Mouse (Mus musculus): ENCODE data around the gene Trmt2b. TPM values are rescaled to one million over a fixed set of nuclear protein-coding genes. Genes with fewer than 3 reads are reported as not detected.
"Not testable (repeated sequence)": the region's sequence is repeated elsewhere in the genome, so short reads cannot be mapped to it uniquely, and the experiment has no call there.

The Trmt2b gene
- polyA plus RNA-seq, 1 experiment from 2014 or later, result 16.6 TPM

DNA sequence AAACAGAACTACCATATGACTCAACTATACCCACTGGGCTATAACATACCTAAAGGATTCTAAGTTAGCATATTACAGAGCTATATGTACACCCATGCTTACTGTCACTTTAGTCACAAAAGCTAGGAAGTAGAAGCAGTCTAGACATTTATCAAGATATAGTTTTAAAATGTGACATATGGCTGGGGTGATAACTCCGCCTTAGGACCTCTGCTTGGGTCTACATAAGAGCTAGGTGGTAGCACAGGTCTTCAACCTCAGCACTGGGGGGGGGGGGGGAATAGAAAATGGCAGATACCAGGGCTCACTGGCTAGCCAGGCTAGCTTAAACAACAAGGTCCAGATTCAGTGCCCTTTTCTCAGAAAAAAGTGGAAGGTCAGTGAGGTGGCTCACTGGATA is 43.7 kb downstream of the Trmt2b start:
- Histone ChIP-seq H3K4me3 (replicated peaks; ENCODE audit: low read depth, low read length) (no peak overlapping the region), H3K9ac (ENCODE audit: low read depth, low read length) (no peak overlapping the region), H3K4me1 (replicated peaks; ENCODE audit: insufficient read depth, low read length) (no peaks in the 10 kb centered on the region), H3K9me3 (replicated peaks; ENCODE audit: low read length) (no peaks in the 10 kb centered on the region), H3K27me3 (ENCODE audit: insufficient read depth, low read length) (no peaks in the 10 kb centered on the region), H3K36me3 (ENCODE audit: insufficient read depth, low read length) (no peaks in the 10 kb centered on the region), H3K4me2 (ENCODE audit: low read length) (no peak overlapping the region), H3K27ac (no peak overlapping the region)
- TF ChIP-seq CTCF (IDR thresholded peaks at IDR 0.05; ENCODE audit: low read depth), result no peak
- 86% methylated on average over 1 of the region's 1 CpGs for WGBS
- no peak for ATAC-seq (replicated peaks; ENCODE audit: low FRiP score, low read depth)
- DNase-seq (ENCODE audit: low spot score), result no peak

DNA sequence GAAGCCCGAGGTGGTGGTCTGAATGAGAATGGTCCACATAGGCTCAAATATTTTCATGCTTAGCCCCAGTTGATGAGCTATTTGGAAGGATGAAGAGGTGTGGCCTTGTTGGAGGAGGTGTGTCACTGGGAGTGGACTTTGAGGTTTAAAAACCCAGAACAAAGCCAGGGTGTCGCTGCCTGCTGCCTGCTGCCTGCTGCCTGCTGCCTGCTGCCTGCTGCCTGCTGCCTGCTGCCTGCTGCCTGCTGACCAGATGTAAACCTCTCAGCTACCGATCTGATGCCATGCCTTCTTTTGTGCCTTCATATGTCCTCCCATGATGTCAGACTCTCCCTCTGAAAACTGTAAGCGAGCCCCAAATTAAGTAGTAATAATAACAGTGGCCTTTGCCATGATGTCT is 54.9 kb downstream of the Trmt2b start, which contains the start of gene Nox1:
Gene Nox1, minus strand, starts transcription at position 101 of the 400 bp plus-strand sequence.
- no peak for TF ChIP-seq CTCF (IDR thresholded peaks at IDR 0.05; ENCODE audit: low read depth)
- Histone ChIP-seq H3K27ac (no peak within 1 kb of the TSS), H3K4me1 (replicated peaks; ENCODE audit: insufficient read depth, low read length) (no peaks in the 10 kb centered on the region), H3K27me3 (ENCODE audit: insufficient read depth, low read length) (no peaks in the 10 kb centered on the region), H3K36me3 (ENCODE audit: insufficient read depth, low read length) (no peaks in the 10 kb centered on the region), H3K4me2 (ENCODE audit: low read length) (no peak within 1 kb of the TSS), H3K4me3 (replicated peaks; ENCODE audit: low read depth, low read length) (no peak within 1 kb of the TSS), H3K9me3 (replicated peaks; ENCODE audit: low read length) (no peaks in the 10 kb centered on the region), H3K9ac (ENCODE audit: low read depth, low read length) (no peak within 1 kb of the TSS)
- no peak for ATAC-seq (replicated peaks; ENCODE audit: low FRiP score, low read depth)
- WGBS, result 57% methylated on average over 4 of the region's 4 CpGs
- DNase-seq (ENCODE audit: low spot score), result no peak

DNA sequence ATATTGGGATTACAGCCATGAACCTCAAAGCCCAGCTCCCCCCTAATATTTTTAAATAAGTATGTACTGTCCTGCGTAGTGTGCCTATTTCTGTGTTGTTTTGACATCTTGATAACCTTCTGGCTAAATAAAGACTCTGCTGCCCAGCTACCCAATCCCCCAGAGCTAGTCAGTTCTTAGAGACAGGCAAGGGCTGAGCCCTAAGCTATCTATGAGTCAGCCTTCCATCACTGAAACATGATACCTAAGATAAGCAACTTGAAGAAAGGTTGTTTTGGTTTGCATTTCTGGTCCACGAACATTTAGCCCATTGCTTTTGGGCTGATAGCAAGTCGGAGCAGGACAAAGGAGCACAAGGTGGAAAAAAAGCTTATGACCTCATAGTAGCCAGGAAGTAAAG is 56.2 kb downstream of the Trmt2b start:
- H3K4me2 ChIP-seq (ENCODE audit: low read length), result no peak overlapping the region
- H3K9me3 ChIP-seq (replicated peaks; ENCODE audit: low read length), result no peaks in the 10 kb centered on the region
- DNase-seq (ENCODE audit: low spot score) (no peak), ATAC-seq (replicated peaks; ENCODE audit: low FRiP score, low read depth) (no peak)
- no peak for TF ChIP-seq CTCF (IDR thresholded peaks at IDR 0.05; ENCODE audit: low read depth)
- H3K27ac ChIP-seq, result no peak overlapping the region
- H3K36me3 ChIP-seq (ENCODE audit: insufficient read depth, low read length), result no peaks in the 10 kb centered on the region
- 44% methylated on average over 3 of the region's 3 CpGs for WGBS
- H3K4me3 ChIP-seq (replicated peaks; ENCODE audit: low read depth, low read length), result no peak overlapping the region
- no peaks in the 10 kb centered on the region for H3K27me3 ChIP-seq (ENCODE audit: insufficient read depth, low read length)
- no peak overlapping the region for H3K9ac ChIP-seq (ENCODE audit: low read depth, low read length)
- H3K4me1 ChIP-seq (replicated peaks; ENCODE audit: insufficient read depth, low read length), result no peaks in the 10 kb centered on the region

DNA sequence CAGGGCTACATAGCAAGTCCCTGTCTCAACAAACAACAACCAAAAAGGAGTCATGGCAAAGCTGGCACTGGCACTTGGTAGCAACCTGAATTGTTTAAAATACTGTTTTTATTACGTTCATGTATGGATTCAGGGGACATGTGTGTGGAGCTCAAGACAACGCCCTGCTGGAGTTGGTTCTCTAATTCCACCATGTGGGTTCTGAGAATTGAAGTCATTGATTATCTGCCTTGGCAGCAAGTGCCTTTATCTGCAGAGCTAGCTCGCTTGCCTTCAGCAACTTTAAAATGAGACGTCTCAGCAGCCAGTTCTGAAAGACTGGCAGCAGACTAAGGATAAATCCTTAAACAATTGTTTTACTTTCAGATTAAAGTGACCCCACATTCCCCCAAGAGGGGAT is 58.6 kb downstream of the Trmt2b start:
- Histone ChIP-seq H3K9me3 (replicated peaks; ENCODE audit: low read length) (no peaks in the 10 kb centered on the region), H3K9ac (ENCODE audit: low read depth, low read length) (no peak overlapping the region), H3K36me3 (ENCODE audit: insufficient read depth, low read length) (no peaks in the 10 kb centered on the region), H3K4me3 (replicated peaks; ENCODE audit: low read depth, low read length) (no peak overlapping the region), H3K4me2 (ENCODE audit: low read length) (no peak overlapping the region), H3K4me1 (replicated peaks; ENCODE audit: insufficient read depth, low read length) (no peaks in the 10 kb centered on the region), H3K27me3 (ENCODE audit: insufficient read depth, low read length) (no peaks in the 10 kb centered on the region), H3K27ac (no peak overlapping the region)
- no peak for TF ChIP-seq CTCF (IDR thresholded peaks at IDR 0.05; ENCODE audit: low read depth)
- DNase-seq (ENCODE audit: low spot score), result no peak
- 71% methylated on average over 4 of the region's 4 CpGs for WGBS
- no peak for ATAC-seq (replicated peaks; ENCODE audit: low FRiP score, low read depth)

DNA sequence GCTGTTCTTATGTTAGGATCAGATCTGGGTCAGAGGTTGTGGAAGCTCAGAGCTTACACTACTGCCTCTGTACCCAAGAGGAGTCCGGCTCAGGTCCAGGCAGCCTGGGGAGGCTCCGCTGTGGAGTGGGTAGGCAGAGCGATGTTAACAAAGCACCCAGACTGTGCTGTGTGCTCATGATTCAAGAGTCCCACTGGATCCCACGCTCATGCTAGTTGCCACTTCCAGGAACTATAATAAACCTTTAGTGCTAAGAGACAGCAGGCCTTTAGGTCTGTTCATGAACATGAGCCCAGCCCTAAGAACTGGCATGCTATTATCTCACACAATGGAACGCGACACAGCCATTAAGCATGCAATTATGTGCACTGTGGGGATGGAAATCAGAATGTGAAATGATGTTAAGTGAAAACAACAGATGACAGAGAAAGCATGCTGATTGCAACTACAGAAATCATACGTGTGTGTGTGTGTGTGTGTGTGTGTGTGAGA is 65.6 kb downstream of the Trmt2b start:
- Histone ChIP-seq H3K4me2 (ENCODE audit: low read length) (no peak overlapping the region), H3K36me3 (ENCODE audit: insufficient read depth, low read length) (no peaks in the 10 kb centered on the region), H3K9ac (ENCODE audit: low read depth, low read length) (no peak overlapping the region), H3K9me3 (replicated peaks; ENCODE audit: low read length) (no peaks in the 10 kb centered on the region), H3K4me1 (replicated peaks; ENCODE audit: insufficient read depth, low read length) (no peaks in the 10 kb centered on the region), H3K4me3 (replicated peaks; ENCODE audit: low read depth, low read length) (no peak overlapping the region), H3K27ac (no peak overlapping the region), H3K27me3 (ENCODE audit: insufficient read depth, low read length) (no peaks in the 10 kb centered on the region)
- TF ChIP-seq CTCF (IDR thresholded peaks at IDR 0.05; ENCODE audit: low read depth), result no peak
- ATAC-seq (replicated peaks; ENCODE audit: low FRiP score, low read depth) (no peak), DNase-seq (ENCODE audit: low spot score) (no peak)
- WGBS, result 87% methylated on average over 7 of the region's 7 CpGs

DNA sequence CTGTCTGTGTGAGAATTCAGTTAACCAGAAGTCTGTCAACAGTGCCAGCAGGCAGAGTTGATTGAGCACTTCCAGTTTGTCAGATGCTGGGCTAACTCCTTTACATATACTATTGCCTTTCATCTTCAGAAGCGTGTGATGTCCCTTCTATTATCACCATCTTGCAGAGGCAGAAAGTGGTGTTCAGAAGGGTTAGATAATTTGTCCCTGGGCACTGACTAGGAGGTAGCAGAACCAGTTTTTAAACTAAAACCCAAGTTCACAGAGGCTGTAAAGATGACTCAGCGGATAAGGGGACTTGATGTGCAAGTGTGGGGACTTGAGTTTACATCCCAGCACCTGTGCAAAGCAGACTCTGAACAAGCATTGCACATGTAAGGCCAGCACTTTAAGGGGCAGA is 68.3 kb downstream of the Trmt2b start:
- H3K9me3 ChIP-seq (replicated peaks; ENCODE audit: low read length), result no peaks in the 10 kb centered on the region
- H3K36me3 ChIP-seq (ENCODE audit: insufficient read depth, low read length), result no peaks in the 10 kb centered on the region
- no peak overlapping the region for H3K4me3 ChIP-seq (replicated peaks; ENCODE audit: low read depth, low read length)
- H3K27ac ChIP-seq, result no peak overlapping the region
- no peaks in the 10 kb centered on the region for H3K4me1 ChIP-seq (replicated peaks; ENCODE audit: insufficient read depth, low read length)
- no peaks in the 10 kb centered on the region for H3K27me3 ChIP-seq (ENCODE audit: insufficient read depth, low read length)
- no peak for TF ChIP-seq CTCF (IDR thresholded peaks at IDR 0.05; ENCODE audit: low read depth)
- ATAC-seq (replicated peaks; ENCODE audit: low FRiP score, low read depth) (no peak), DNase-seq (ENCODE audit: low spot score) (no peak)
- H3K9ac ChIP-seq (ENCODE audit: low read depth, low read length), result no peak overlapping the region
- WGBS, result 76% methylated on average over 2 of the region's 2 CpGs
- no peak overlapping the region for H3K4me2 ChIP-seq (ENCODE audit: low read length)

DNA sequence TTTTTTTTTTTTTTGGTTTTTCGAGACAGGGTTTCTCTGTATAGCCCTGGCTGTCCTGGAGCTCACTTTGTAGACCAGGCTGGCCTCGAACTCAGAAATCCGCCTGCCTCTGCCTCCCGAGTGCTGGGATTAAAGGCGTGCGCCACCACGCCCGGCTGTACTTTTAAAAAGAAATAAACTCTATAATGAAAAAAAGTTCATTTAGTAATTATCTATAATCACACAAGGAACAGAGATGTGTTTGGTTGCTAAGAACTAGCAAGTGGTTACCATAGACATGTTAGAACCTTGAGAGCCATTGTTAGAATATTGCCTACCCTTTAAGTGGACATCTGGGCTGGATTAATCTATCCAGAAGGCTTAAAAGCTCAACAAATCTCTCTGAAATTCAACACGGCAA is 89.6 kb downstream of the Trmt2b start, which contains the start of gene Arl13a:
Gene Arl13a, plus strand, starts transcription at position 301 of the 400 bp plus-strand sequence.
- WGBS, result 93% methylated on average over 8 of the region's 9 CpGs
- ATAC-seq (replicated peaks; ENCODE audit: low FRiP score, low read depth); H3K4me3 ChIP-seq (replicated peaks; ENCODE audit: low read depth, low read length); H3K36me3 ChIP-seq (ENCODE audit: insufficient read depth, low read length); H3K27ac ChIP-seq; H3K4me2 ChIP-seq (ENCODE audit: low read length); H3K9me3 ChIP-seq (replicated peaks; ENCODE audit: low read length); DNase-seq (ENCODE audit: low spot score); H3K4me1 ChIP-seq (replicated peaks; ENCODE audit: insufficient read depth, low read length); H3K27me3 ChIP-seq (ENCODE audit: insufficient read depth, low read length); H3K9ac ChIP-seq (ENCODE audit: low read depth, low read length): not testable (repeated sequence)
